Mouse (Mus musculus) kidney, embryonic 14.5 days (tissue): ENCODE results near the gene Xpnpep2. TPM values are rescaled to one million over a fixed set of nuclear protein-coding genes. Genes with fewer than 3 reads are reported as not detected.

Experiments
- ATAC-seq: fragments of 200-750 bp; cut with Nextera tagmentation; 2 replicates; pipeline ENCODE4 v1.8.0; 2017; ENCODE audit warnings: moderate number of reproducible peaks, mild to moderate bottlenecking, moderate TSS enrichment, moderate library complexity; ENCODE audit not compliant: low FRiP score, low TSS enrichment
- H3K27ac ChIP-seq: fragments of 300-500 bp; sonication (generic); 2 replicates; pipeline ENCODE4 v1.5.1; 2014; ENCODE audit warnings: low read depth, mild to moderate bottlenecking, low read length, moderate library complexity, mixed read lengths
- H3K27me3 ChIP-seq: fragments of 300-500 bp; sonication (generic); 2 replicates; pipeline ENCODE4 v1.6.1; 2014; ENCODE audit warnings: mild to moderate bottlenecking, low read length; ENCODE audit not compliant: control insufficient read depth, insufficient read depth
- H3K36me3 ChIP-seq: fragments of 300-500 bp; sonication (generic); 2 replicates; pipeline ENCODE4 v1.6.1; 2014; ENCODE audit warnings: low read length, mixed read lengths; ENCODE audit not compliant: control insufficient read depth, insufficient read depth
- H3K4me1 ChIP-seq: fragments of 300-500 bp; sonication (generic); 2 replicates; pipeline ENCODE4 v1.6.1; 2014; ENCODE audit warnings: low read length, mixed read lengths; ENCODE audit not compliant: control insufficient read depth, insufficient read depth
- H3K4me2 ChIP-seq: fragments of 300-500 bp; sonication (generic); replicated peaks from 2 replicates; pipeline ENCODE4 v1.6.1; 2014; ENCODE audit warnings: low read depth, mild to moderate bottlenecking, low read length
- H3K4me3 ChIP-seq: fragments of 300-500 bp; sonication (generic); 2 replicates; pipeline ENCODE4 v1.5.1; 2014; ENCODE audit warnings: mild to moderate bottlenecking, low read length
- H3K9ac ChIP-seq: fragments of 300-500 bp; sonication (generic); 2 replicates; pipeline ENCODE4 v1.6.1; 2014; ENCODE audit warnings: low read depth, mild to moderate bottlenecking, low read length, moderate library complexity
- H3K9me3 ChIP-seq: fragments of 300-500 bp; sonication (generic); 2 replicates; pipeline ENCODE4 v1.6.1; 2016; ENCODE audit warnings: low read length; ENCODE audit not compliant: control insufficient read depth
- WGBS: fragments of 180-500 bp; shearing (Covaris S2); extraction: QIAGEN DNeasy Blood & Tissue Kit; methylation state at CpG from one replicate; pipeline ENCODE4 v1.1.7; 2014; 5-methylcytosine and 5-hydroxymethylcytosine counted together
- polyA plus RNA-seq: library from polyadenylated mRNA; unstranded; fragments of >200 nt; fragmentation: Nextera tagmentation; extraction: Ambion mirVana; gene quantifications from 2 replicates; pipeline ENCODE4 v1.2.1, GENCODE M21; 2014

Xpnpep2 gene
- polyA plus RNA-seq, 1 experiment from 2014 or later = 3.5 TPM

DNA sequence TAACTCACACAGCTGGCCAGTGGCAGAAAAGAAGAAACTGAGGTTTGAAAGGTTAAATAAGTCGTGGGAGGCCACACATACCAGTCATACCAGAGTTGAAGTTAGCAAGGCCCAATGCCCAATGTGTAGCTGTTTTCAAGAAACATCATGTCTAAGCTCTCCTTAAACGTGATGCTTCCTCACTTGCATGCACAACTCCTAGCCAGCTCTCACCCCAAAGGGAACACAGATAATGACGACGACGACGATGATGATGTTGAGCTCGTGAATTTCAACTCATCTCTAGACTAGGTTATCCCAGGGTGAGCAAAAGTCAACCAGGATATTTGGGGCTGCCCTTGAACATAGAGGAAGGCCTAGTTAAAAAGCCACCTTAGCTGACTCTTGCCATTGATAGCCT is 43.6 kb downstream of the Xpnpep2 start:
- WGBS = 77% methylated on average over 7 of the region's 7 CpGs
- Histone ChIP-seq H3K9me3 (no peaks in the 10 kb centered on the region), H3K36me3 (no peaks in the 10 kb centered on the region), H3K4me1 (no peaks in the 10 kb centered on the region), H3K4me3 (no peak overlapping the region), H3K9ac (no peak overlapping the region), H3K27me3 (no peaks in the 10 kb centered on the region), H3K27ac (no peak overlapping the region), H3K4me2 (no peak overlapping the region)
- ATAC-seq = no peak

DNA sequence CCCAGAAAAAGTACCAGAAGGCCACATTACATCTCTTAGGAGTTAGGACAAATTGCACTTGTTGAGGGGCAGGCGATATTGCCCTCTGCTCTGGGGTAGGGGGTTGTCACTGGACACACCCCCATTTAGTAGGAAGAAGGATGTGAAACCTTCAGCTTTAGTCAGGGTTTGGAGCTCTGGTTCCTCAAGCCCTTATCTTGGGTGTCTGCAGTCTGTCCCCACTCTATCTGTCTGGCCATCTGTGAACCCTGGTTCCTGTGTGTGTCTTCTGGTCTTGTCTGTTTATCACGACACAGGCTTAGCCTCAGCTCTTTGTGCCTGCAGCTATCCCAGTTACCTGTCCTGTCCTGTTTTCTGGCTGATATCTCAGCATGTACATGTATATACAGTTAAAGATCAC is 44.9 kb downstream of the Xpnpep2 start:
- Histone ChIP-seq H3K27ac (no peak overlapping the region), H3K4me3 (no peak overlapping the region)
- WGBS = 75% methylated on average over 2 of the region's 2 CpGs

DNA sequence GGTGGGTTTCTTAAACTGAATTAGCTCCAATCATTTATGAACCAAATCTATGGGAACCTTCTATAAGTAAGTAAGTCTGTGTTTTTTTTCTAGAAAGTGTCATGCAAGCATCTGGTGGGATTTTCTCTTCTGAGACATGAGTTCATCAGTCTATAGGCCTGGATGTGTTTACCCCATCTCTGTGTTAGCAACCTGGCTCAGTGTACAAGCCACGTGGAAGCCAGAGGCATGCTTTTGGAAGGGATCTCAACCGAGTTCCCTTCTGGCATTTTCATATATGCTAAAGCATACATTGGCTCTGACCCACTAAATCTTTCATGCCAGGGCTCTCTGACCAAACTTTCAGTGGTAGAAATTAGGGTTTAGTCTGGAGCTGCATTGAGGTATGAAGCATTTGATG is 45.4 kb downstream of the Xpnpep2 start:
- H3K27me3 ChIP-seq = no peaks in the 10 kb centered on the region
- no peak for ATAC-seq
- no peak overlapping the region for H3K27ac ChIP-seq
- no peaks in the 10 kb centered on the region for H3K9me3 ChIP-seq
- WGBS = 75% methylated on average over 2 of the region's 2 CpGs
- no peak overlapping the region for H3K9ac ChIP-seq
- no peak overlapping the region for H3K4me3 ChIP-seq
- H3K4me1 ChIP-seq = no peaks in the 10 kb centered on the region
- H3K4me2 ChIP-seq = no peak overlapping the region
- H3K36me3 ChIP-seq = no peaks in the 10 kb centered on the region

More for the DNA sequence above, 44.9 kb downstream of the Xpnpep2 start:
- Histone ChIP-seq H3K9me3 (no peaks in the 10 kb centered on the region), H3K9ac (no peak overlapping the region), H3K27me3 (no peaks in the 10 kb centered on the region), H3K4me2 (no peak overlapping the region), H3K4me1 (no peaks in the 10 kb centered on the region), H3K36me3 (no peaks in the 10 kb centered on the region)
- no peak for ATAC-seq

DNA sequence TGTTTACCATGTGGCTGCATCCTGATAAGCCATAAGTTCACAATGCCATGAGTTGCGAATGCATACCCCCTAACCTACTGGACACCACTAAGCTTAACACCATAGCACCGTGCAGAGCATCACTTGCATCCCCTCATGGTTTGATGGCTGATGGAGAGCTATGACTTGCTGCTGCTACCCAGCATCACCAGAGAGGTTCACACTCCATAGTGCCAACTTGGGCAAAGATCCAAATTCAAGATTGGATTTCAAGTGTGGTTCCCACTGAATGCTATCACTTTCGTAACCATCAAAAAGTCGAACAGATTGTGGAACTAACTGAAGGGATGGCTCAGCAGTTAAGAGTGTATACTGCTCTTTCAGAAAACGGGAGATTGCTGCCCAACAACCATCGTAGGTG is 47.0 kb downstream of the Xpnpep2 start:
- Histone ChIP-seq H3K36me3 (no peaks in the 10 kb centered on the region), H3K9me3 (no peaks in the 10 kb centered on the region), H3K27me3 (no peaks in the 10 kb centered on the region), H3K4me3 (no peak overlapping the region), H3K4me1 (no peaks in the 10 kb centered on the region), H3K4me2 (no peak overlapping the region), H3K9ac (no peak overlapping the region), H3K27ac (no peak overlapping the region)
- ATAC-seq = no peak
- 89% methylated on average over 6 of the region's 6 CpGs for WGBS

DNA sequence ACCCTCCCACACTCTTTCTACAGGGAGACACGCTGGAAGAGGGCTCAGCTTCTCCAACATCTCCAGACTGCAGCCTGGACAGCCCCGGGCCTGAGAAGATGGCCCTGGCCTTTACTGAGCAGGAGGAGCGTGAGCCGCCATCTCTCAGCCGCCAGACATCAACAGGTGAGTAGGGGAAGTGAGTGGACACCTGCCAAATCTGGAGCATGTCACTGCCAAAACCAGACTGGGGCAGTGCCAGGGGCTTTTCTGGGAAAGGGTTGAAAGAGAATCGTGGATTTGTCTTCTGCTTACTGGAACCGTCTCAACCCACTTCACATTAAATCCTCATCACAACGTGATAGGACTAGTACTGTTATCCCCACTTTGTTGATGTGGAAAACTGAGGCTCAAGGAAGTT is 48.9 kb downstream of the Xpnpep2 start:
- no peaks in the 10 kb centered on the region for H3K36me3 ChIP-seq
- no peaks in the 10 kb centered on the region for H3K9me3 ChIP-seq
- H3K4me3 ChIP-seq = no peak overlapping the region
- no peak overlapping the region for H3K27ac ChIP-seq
- WGBS = 83% methylated on average over 8 of the region's 8 CpGs
- ATAC-seq = no peak
- H3K4me1 ChIP-seq = no peaks in the 10 kb centered on the region
- H3K9ac ChIP-seq = no peak overlapping the region
- no peak overlapping the region for H3K4me2 ChIP-seq
- no peaks in the 10 kb centered on the region for H3K27me3 ChIP-seq

DNA sequence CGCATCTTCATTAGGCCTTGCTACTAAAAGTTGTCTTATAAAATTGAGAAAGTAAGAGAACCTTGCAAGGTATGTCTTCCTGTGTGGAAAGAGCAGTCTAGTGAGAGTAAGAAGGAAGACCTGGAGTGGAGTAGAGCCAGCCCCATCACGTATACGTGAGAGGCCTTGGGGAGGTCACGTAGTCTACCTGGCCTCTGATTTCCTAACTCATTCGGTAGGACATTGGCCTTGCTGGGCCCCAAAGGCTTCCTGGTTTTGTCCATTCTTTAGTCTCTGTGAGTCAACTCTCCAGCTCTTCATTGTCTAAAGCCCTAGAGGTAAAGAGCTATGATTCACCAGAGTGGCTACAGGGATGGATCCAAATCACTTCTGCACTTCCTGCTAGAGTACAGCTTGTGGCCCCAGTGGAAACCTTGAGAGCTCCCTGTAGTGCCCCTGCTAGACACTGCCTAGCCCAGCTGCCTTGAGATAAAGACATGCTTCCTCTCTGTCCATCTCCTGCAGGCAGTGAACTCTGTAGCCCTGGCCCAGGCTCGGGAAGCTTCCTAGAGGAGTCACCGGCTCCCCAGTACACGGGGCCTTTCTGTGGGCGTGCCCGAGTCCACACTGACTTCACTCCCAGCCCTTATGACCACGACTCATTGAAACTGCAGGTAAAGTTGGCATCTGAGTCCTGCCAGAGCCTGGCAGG is 49.8 kb downstream of the Xpnpep2 start:
- WGBS = 86% methylated on average over 11 of the region's 11 CpGs
- H3K9ac ChIP-seq = no peak overlapping the region
- H3K4me1 ChIP-seq = no peaks in the 10 kb centered on the region
- no peak for ATAC-seq
- H3K27ac ChIP-seq = no peak overlapping the region
- H3K4me3 ChIP-seq = no peak overlapping the region
- no peak overlapping the region for H3K4me2 ChIP-seq
- no peaks in the 10 kb centered on the region for H3K36me3 ChIP-seq
- no peaks in the 10 kb centered on the region for H3K9me3 ChIP-seq
- H3K27me3 ChIP-seq = no peaks in the 10 kb centered on the region

DNA sequence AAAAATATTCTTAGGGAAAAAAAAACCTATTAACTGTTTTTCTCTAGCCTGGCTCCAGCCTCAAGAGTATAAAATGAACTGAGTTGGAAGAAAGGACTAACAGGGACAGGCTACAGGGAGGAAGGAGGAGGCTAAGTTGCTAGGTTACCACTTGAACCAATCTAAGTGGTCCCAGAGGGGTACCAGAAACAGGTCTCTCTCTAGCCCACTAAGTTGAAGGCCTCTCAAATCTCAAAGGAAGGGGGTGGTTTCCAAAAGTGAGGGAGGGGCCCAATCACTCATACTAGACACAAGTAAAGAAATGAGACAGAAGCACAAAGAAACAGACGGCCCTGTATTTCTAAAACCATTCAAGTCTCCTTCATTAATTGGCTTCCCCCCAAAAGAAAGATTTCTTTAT is 61.4 kb downstream of the Xpnpep2 start:
- ATAC-seq = no peak
- H3K36me3 ChIP-seq = no peaks in the 10 kb centered on the region; the same call in 1 of the 2 replicates
- no peaks in the 10 kb centered on the region for H3K4me1 ChIP-seq
- H3K9ac ChIP-seq = no peak overlapping the region
- H3K4me2 ChIP-seq = no peak overlapping the region
- H3K9me3 ChIP-seq = no peaks in the 10 kb centered on the region
- WGBS = 80% methylated on average over 1 of the region's 1 CpGs
- no peaks in the 10 kb centered on the region for H3K27me3 ChIP-seq
- H3K27ac ChIP-seq = no peak overlapping the region
- H3K4me3 ChIP-seq = no peak overlapping the region

DNA sequence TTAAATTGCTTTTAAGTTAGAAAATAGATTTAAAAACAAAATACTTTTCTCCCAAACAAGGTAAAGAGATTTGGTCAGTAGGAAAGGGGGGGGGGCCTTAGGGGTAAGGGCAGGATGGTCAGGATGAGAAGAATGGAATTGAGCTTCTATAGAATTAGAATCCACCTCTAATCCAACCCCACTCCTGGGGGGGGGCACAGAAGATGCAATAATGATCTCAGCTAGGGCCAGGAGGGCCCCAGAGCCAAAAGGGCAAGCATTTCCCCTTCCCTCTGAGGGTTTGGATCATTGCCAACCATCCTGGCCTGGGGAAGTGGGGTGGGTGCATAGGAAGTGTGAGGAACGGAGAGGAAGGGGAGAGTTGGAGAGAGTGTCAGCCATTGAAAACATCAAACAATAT is 61.8 kb downstream of the Xpnpep2 start:
- Histone ChIP-seq H3K27ac (no peak overlapping the region), H3K4me3 (no peak overlapping the region), H3K4me2 (no peak overlapping the region), H3K9me3 (no peaks in the 10 kb centered on the region), H3K9ac (no peak overlapping the region), H3K4me1 (no peaks in the 10 kb centered on the region), H3K36me3 (no peaks in the 10 kb centered on the region; the same call in 1 of the 2 replicates), H3K27me3 (no peaks in the 10 kb centered on the region)
- 38% methylated on average over 1 of the region's 1 CpGs for WGBS
- ATAC-seq = no peak

DNA sequence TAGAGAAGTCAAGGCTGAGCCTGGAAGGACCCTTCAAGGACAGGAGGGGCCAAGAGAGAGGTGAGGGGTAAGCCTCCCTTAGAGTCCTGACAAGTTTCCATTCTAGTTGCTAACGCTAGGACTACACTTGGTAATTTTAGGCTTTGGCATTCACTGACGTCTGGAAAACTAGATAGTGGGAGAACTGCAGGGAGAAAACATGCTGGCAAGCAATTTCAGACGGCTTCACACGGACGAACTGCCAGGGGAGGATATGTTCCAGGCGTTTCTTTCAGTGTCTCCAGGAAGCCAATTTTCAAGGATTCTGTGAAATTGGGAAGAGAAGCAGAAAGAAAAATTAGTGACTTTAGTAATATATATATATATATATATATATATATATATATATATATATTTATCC is 73.3 kb downstream of the Xpnpep2 start:
- no peak for ATAC-seq
- 82% methylated on average over 6 of the region's 6 CpGs for WGBS

More for the DNA sequence above, 73.3 kb downstream of the Xpnpep2 start:
- Histone ChIP-seq H3K4me3 (no peak overlapping the region), H3K9me3 (no peaks in the 10 kb centered on the region), H3K4me1 (no peaks in the 10 kb centered on the region), H3K4me2 (no peak overlapping the region), H3K27ac (no peak overlapping the region), H3K9ac (no peak overlapping the region), H3K36me3 (no peaks in the 10 kb centered on the region; the same call in 1 of the 2 replicates), H3K27me3 (no peaks in the 10 kb centered on the region)
